Mouse (Mus musculus) C2C12 (cell line): ENCODE data around the gene Nr3c2. TPM values are rescaled to one million over a fixed set of nuclear protein-coding genes. Genes with fewer than 3 reads are reported as not detected.

Experiments used
- H3K27me3 ChIP-seq: one replicate; pipeline ENCODE4 v1.6.1; 2011; ENCODE audit not compliant: control insufficient read depth, insufficient read depth, insufficient read length
- H3K36me3 ChIP-seq: one replicate; pipeline ENCODE4 v1.6.1; 2011; ENCODE audit not compliant: control insufficient read depth, insufficient read depth
- H3K4me3 ChIP-seq: one replicate; pipeline ENCODE4 v1.5.1; 2011; ENCODE audit warnings: mild to moderate bottlenecking, control low read depth; ENCODE audit not compliant: poor library complexity, insufficient read depth, severe bottlenecking
- H3K79me2 ChIP-seq: one replicate; pipeline ENCODE4 v1.6.1; 2011; ENCODE audit not compliant: control insufficient read depth, insufficient read depth
- H3K79me3 ChIP-seq: one replicate; pipeline ENCODE4 v1.6.1; 2011; ENCODE audit warnings: low read depth, control low read depth
- H3ac ChIP-seq: one replicate; pipeline ENCODE3; 2011; ENCODE audit warnings: low read depth; ENCODE audit not compliant: control insufficient read depth, insufficient read length
- CEBPB ChIP-seq: IDR thresholded peaks from one replicate; pipeline ENCODE4 v1.6.1; 2011; ENCODE audit warnings: low read depth, mild to moderate bottlenecking, control low read depth, moderate library complexity
- CTCF ChIP-seq: IDR thresholded peaks from one replicate; pipeline ENCODE4 v1.5.1; 2011; ENCODE audit not compliant: control insufficient read depth, insufficient read depth, insufficient read length
- FOSL1 ChIP-seq: IDR thresholded peaks from one replicate; pipeline ENCODE4 v1.8.0; 2011; ENCODE audit warnings: mild to moderate bottlenecking, low read length; ENCODE audit not compliant: poor library complexity, insufficient read depth, severe bottlenecking
- MAX ChIP-seq: IDR thresholded peaks from one replicate; pipeline ENCODE4 v1.6.1; 2011; ENCODE audit warnings: mild to moderate bottlenecking, control low read depth
- MYOD1 ChIP-seq: IDR thresholded peaks from one replicate; pipeline ENCODE4 v1.6.1; 2011; ENCODE audit warnings: low read depth; ENCODE audit not compliant: control insufficient read depth, insufficient read length
- MYOG ChIP-seq: IDR thresholded peaks from one replicate; pipeline ENCODE4 v1.6.1; 2011; ENCODE audit not compliant: control insufficient read depth, insufficient read length; ENCODE audit errors: extremely low read depth
- USF1 ChIP-seq: IDR thresholded peaks from one replicate; pipeline ENCODE4 v1.6.1; 2011; ENCODE audit warnings: low read depth, mild to moderate bottlenecking, control low read depth, moderate library complexity
- polyA plus RNA-seq: library from polyadenylated mRNA; unstranded; fragments of >200 nt; fragmentation: generic; extraction: Trizol; gene quantifications from one replicate; pipeline ENCODE4 v1.2.1, GENCODE M21; 2012; ENCODE audit warnings: missing spikeins

Nr3c2 gene
- polyA plus RNA-seq, 1 experiment: 0.04 TPM

GRCm38 (mm10) chr8:77188298-77188697, 289.1 kb downstream of the Nr3c2 start:
- Histone ChIP-seq H3K36me3 (no peaks in the 10 kb centered on the region), H3ac (no peak overlapping the region), H3K79me2 (no peaks in the 10 kb centered on the region), H3K79me3 (no peaks in the 10 kb centered on the region), H3K4me3 (no peak overlapping the region), H3K27me3 (peaks cover 2% of the 10 kb centered on the region)
- TF ChIP-seq USF1 (no peak), MYOD1 (no peak), MYOG (no peak), CTCF (no peak), CEBPB (no peak), FOSL1 (no peak), MAX (no peak)

- TF ChIP-seq USF1 (no peak), CTCF (no peak), MYOG (no peak), MAX (no peak), FOSL1 (no peak), MYOD1 (no peak), CEBPB (no peak)
- H3K79me2 ChIP-seq: no peaks in the 10 kb centered on the region
- no peaks in the 10 kb centered on the region for H3K27me3 ChIP-seq
Observed at GRCm38 (mm10) chr8:77189318-77189717, 290.1 kb downstream of the Nr3c2 start.

GRCm38 (mm10) chr8:77190393-77190792, 291.2 kb downstream of the Nr3c2 start:
- no peaks in the 10 kb centered on the region for H3K79me3 ChIP-seq
- TF ChIP-seq CEBPB: peak; percentile 53
- no peak for TF ChIP-seq MAX
- TF ChIP-seq CTCF: no peak
- no peak for TF ChIP-seq USF1
- no peak for TF ChIP-seq MYOG
- no peak overlapping the region for H3K4me3 ChIP-seq
- H3K79me2 ChIP-seq: no peaks in the 10 kb centered on the region
- H3K36me3 ChIP-seq: no peaks in the 10 kb centered on the region
- H3K27me3 ChIP-seq: no peaks in the 10 kb centered on the region
- H3ac ChIP-seq: no peak overlapping the region

More at GRCm38 (mm10) chr8:77189318-77189717, 290.1 kb downstream of the Nr3c2 start:
- Histone ChIP-seq H3K79me3 (no peaks in the 10 kb centered on the region), H3K36me3 (no peaks in the 10 kb centered on the region), H3ac (no peak overlapping the region), H3K4me3 (no peak overlapping the region)

- H3K79me2 ChIP-seq: no peaks in the 10 kb centered on the region
- no peak overlapping the region for H3ac ChIP-seq
- H3K27me3 ChIP-seq: no peaks in the 10 kb centered on the region
- no peak for TF ChIP-seq CTCF
- TF ChIP-seq FOSL1: no peak
- TF ChIP-seq USF1: no peak
- no peak for TF ChIP-seq MAX
- no peak for TF ChIP-seq MYOG
- no peak for TF ChIP-seq MYOD1
- TF ChIP-seq CEBPB: no peak
- H3K4me3 ChIP-seq: no peak overlapping the region
- H3K36me3 ChIP-seq: no peaks in the 10 kb centered on the region
- no peaks in the 10 kb centered on the region for H3K79me3 ChIP-seq
Observed at GRCm38 (mm10) chr8:77209297-77209696, 310.1 kb downstream of the Nr3c2 start.

- TF ChIP-seq USF1 (no peak), MAX (no peak), MYOG (no peak), CTCF (no peak), MYOD1 (no peak), FOSL1 (no peak), CEBPB (no peak)
- Histone ChIP-seq H3K79me3 (no peaks in the 10 kb centered on the region), H3K4me3 (no peak overlapping the region), H3K27me3 (no peaks in the 10 kb centered on the region), H3K79me2 (no peaks in the 10 kb centered on the region), H3K36me3 (no peaks in the 10 kb centered on the region), H3ac (no peak overlapping the region)
Observed at GRCm38 (mm10) chr8:77213893-77214464, 314.7 kb downstream of the Nr3c2 start.

GRCm38 (mm10) chr8:77214665-77215064, 315.4 kb downstream of the Nr3c2 start:
- Histone ChIP-seq H3K4me3 (no peak overlapping the region), H3K79me2 (no peaks in the 10 kb centered on the region), H3ac (no peak overlapping the region), H3K27me3 (no peaks in the 10 kb centered on the region), H3K36me3 (no peaks in the 10 kb centered on the region), H3K79me3 (no peaks in the 10 kb centered on the region)
- TF ChIP-seq MYOG: no peak
- TF ChIP-seq CEBPB: no peak
- no peak for TF ChIP-seq FOSL1
- no peak for TF ChIP-seq MAX
- TF ChIP-seq MYOD1: no peak
- TF ChIP-seq USF1: no peak
- TF ChIP-seq CTCF: no peak
